Mouse (Mus musculus): ENCODE results near the gene Cux2. TPM values are rescaled to one million over a fixed set of nuclear protein-coding genes. Genes with fewer than 3 reads are reported as not detected.
A peak's percentile ranks its signal among the peaks of the same experiment; 100 is the strongest.

Cux2 gene
- total RNA-seq, 2 experiments from 2014 or later, result 24.8 to 27.0 TPM

- intact Hi-C loops (cut with DNase I), result no loop called here
- no peak for DNase-seq
These were observed 23.1 kb downstream of the Cux2 start for GRCm38 (mm10) chr5:122026771-122027170.

DNA sequence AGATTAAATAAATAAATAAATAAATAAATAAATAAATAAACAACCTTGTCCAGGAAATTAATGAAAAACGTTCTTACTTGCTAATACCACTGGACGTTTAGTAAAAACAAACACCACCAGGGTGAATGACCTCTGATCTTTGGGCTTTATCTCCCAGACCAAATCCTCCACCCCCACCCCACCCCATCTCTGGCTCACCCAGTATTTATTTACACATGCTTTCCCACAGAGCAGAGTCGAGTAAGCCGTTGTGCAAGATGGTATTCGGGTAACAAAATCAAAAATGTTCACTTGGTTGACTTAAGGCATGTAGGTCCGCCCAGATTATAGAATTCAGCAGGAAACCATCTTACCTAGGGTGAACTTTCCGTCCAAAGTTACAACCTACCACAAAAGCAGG, 23.6 kb downstream of the Cux2 start:
- no peak for DNase-seq
- intact Hi-C loops (cut with DNase I), result no loop called here

DNA sequence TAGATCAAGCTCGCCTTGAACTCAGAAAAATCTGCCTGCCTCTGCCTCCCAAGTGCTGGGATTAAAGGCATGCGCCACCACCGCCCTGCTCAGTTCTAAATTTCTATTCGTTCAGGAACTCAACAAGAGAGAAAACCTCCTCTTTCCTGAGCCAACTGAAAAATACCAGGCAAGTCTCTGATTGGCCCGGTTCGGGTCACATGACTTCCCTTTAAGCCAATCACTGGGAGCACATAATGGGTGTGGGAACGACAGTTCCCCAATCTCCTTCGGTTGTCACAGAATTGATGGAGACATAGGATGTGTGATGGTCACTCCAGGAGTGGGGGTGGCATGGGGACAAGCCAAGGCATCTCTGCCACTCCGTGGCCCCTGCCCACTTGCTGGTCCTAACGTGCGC, 24.8 kb downstream of the Cux2 start:
- intact Hi-C loops (cut with DNase I), result no loop called here
- no peak for DNase-seq

DNA sequence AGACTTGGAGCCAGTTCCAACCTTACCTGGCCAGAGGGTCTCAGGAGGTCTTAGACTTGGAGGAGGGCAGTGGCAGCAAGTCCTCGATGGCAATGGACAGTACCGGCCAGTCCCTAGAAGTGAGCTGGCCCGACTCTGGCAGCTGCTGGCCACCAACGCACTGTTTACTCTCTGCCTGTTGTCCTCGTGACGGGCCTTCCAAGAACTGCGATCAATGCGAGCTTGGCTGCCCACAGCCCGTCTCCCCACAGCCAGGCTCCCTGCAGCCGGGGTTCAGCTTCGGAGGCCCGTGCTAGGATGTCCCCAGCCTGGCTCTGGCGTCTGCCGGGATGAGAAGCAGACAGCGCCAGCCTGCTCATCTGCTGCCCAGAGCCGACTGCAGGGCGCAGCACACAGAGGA, 30.6 kb downstream of the Cux2 start:
- intact Hi-C loops (cut with DNase I), result no loop called here
- DNase-seq, result no peak

GRCm38 (mm10) chr5:122017778-122018177, 32.1 kb downstream of the Cux2 start:
- intact Hi-C loops (cut with DNase I), result no loop called here
- no peak for DNase-seq

GRCm38 (mm10) chr5:122017269-122017668, 32.6 kb downstream of the Cux2 start:
- DNase-seq, result no peak
- intact Hi-C loops (cut with DNase I), result no loop called here

GRCm38 (mm10) chr5:122016744-122017143, 33.2 kb downstream of the Cux2 start:
- DNase-seq, result no peak
- intact Hi-C loops (cut with DNase I), result no loop called here

DNA sequence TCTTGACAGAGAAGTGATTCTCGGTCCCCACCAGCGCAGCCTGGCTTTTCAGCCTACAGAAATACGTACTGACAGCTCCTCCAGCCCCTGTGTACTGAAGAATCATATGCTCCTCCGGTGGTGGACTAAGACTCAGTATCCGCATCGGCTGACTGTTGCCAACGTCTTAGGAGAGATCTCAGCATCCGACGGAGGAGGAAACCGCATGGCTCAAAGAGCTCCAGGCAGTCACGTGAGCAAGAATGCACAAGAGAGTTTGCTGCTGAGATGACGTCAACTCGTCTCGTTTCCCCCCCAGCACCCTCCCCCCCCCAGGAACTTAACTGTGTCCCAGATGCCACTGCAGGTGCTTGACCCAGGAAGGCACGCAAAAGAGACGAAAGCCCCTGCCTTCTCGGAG, 34.8 kb downstream of the Cux2 start:
- intact Hi-C loops (cut with DNase I), result no loop called here
- no peak for DNase-seq

- intact Hi-C loops (cut with DNase I), result no loop called here
- DNase-seq, result no peak
These were observed 35.2 kb downstream of the Cux2 start for GRCm38 (mm10) chr5:122014671-122015070.

DNA sequence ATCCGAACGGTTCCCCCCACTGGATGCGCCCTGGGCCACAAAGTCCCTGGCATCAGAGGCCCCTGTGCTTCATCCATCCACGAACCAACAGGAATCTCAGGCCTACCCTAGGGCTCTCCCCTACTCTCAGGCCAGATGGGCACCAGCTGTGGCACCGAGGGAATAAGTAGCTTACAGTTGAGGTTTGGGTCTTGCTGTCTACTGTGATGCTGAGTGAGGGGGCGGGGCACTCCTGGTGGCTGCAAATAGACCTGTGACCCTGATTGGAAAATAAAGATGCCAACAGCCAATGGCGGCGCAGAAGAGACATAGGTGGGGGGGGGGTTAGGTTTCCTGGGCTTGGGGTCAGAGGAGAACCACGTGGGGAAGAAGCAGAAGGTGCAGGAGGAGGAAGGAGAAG, 38.6 kb downstream of the Cux2 start:
- intact Hi-C loops (cut with DNase I), result no loop called here
- no peak for DNase-seq

GRCm38 (mm10) chr5:122007946-122008441, 41.9 kb downstream of the Cux2 start:
- intact Hi-C loops (cut with DNase I), result no loop called here
- no peak for DNase-seq

- no peak for DNase-seq
- intact Hi-C loops (cut with DNase I), result loop anchor here (5.0 kb wide), 2 partner anchors 44 to 89 kb away; no protein-coding TSS in a partner anchor
These were observed 46.4 kb downstream of the Cux2 start for GRCm38 (mm10) chr5:122003460-122003859.

DNA sequence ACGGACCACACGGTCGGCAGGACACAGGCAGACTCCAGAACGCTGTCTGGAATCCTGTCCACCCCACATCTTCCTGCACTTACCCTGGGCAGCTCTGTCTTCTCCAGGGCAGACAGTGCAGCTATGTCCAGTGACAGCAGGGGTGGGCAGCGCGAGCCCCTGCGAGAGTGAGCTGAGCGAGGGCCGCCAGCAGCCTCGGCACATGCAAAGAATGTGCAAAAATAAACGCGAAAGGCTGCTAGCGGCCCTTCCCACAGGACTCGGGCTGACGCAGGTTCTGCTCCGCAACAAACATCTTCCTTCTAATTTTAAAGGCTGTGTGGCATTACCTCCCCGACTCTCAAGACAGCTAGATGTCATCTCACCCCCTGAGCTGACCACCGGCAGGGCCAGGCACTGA, 47.8 kb downstream of the Cux2 start:
- intact Hi-C loops (cut with DNase I), result loop anchor here (5.0 kb wide), 2 partner anchors 45 to 90 kb away; no protein-coding TSS in a partner anchor
- no peak for DNase-seq

DNA sequence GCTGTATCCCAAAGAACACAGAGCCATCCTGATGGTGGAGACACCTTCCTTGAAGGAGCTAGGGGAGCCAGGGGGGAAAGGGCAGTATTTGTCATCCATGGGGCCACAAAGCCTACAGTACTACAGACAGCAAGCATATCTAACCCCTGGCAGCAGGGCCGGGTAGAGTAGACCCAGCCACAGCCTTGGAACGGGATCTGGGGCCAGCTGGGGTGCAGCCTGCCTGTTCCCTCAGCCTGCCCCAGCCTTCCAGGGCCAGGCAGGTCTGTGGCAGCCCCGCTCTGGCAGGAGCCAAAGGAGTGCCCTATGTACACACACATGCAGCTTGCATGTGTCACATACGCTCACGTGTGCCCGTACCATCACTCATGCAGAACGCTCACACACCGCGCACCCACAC, 48.6 kb downstream of the Cux2 start:
- DNase-seq, result no peak
- intact Hi-C loops (cut with DNase I), result loop anchor here (5.0 kb wide), 2 partner anchors 46 to 91 kb away; no protein-coding TSS in a partner anchor

DNA sequence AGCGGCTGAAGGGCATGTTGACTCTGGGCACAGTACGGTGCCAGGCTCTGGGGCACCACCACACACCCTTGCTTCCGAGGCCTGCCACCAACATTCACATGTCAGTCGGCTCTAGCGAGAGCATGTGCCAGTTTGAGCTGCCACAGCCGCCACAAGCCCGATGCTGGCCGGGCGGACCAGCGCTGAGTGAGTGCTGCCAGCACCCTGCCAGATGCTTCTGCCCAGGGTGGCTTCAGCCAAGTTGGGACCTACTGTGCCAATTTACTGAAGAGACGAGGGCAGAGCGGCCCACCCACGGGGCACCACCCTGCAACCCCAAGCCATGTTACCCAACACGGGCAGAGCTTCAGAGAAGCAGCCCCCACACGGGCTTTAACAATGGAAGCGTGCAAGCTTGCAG, 49.5 kb downstream of the Cux2 start:
- peak; percentile 54 to 61 for DNase-seq
- intact Hi-C loops (cut with DNase I), result loop anchor here (5.0 kb wide), 2 partner anchors 47 to 92 kb away; no protein-coding TSS in a partner anchor

DNA sequence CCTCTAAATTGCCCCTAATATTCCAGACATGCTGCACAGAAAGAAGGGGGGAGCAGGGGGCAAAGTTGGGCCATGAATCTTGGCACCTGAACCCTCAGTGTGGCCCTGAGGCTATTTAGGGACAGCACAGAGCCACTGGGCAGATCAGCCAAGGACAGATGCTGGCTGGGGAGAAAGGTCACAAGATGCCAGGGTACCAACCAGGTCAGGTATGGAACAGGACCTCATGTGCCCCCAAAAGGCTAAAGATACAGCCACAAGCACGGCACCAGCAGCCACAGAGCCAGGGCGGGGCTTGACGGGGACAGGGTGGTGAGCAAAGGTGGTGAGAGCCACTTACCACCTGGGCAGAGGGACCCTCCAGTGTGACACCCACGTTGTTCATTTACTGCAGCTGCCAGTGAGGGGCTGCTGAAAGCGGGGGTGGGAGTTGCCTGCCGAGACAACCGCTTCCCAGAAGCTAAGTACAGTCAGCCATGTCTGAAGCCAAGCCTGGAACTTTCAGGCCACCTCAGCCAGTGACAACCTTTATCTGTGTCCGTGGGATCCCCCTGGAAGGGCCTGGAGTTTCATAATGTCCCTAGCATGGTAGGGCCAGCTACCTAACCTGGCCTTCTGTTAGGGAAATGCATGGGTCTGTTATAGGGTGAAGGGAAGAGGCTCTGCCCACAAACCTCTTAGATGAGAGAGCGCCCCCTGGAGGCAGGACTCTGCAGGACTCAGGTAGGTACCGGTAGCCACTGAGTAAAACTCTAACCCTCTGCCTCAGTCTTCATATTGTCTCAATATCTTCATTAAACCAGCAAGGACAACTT, 50.7 kb downstream of the Cux2 start:
- intact Hi-C loops (cut with DNase I), result loop anchor here (1.0 kb wide), 2 partner anchors 53 to 127 kb away; no protein-coding TSS in a partner anchor

DNA sequence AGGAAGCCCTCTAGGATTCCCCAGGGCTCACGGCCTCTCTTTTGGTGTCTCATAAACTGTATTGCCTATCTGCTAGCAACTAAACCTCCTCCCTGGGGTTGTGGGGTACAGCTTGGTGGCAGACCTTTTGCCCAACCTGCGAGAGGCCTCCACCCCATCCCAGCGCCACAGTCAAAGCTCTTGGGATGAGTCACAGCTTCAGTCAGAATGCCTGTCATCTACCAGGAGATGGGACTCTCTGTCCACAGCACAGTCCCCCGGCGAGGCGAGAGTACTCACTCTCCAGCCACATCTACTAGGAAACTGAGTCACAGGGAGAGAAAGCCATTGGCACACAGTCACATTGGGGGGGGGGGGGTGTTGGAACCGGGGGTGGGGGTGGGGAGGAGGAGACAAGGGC, 51.6 kb downstream of the Cux2 start:
- intact Hi-C loops (cut with DNase I), result no loop called here
- no peak for DNase-seq

More for the DNA sequence above, 50.7 kb downstream of the Cux2 start:
- peak; percentile 80 to 85 for DNase-seq

DNA sequence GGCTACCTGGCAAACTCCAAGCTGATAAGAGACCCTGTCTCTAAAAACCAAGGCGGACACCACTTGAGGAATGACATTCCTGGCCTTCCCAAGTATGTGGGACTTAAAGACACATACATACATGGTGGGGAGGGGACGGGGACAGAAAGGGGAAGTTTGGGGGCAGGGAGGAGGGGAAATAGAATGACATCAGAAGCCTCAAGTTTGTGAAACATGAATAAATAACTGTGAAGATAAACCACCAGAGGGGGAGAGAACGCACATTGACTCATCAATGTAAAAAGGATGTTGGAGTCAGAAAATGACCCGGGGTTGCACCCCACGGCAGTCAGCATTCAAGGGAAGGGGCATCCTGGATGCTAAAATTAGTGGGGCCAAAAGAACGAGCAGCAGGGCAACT, 53.2 kb downstream of the Cux2 start:
- DNase-seq, result no peak
- intact Hi-C loops (cut with DNase I), result no loop called here

DNA sequence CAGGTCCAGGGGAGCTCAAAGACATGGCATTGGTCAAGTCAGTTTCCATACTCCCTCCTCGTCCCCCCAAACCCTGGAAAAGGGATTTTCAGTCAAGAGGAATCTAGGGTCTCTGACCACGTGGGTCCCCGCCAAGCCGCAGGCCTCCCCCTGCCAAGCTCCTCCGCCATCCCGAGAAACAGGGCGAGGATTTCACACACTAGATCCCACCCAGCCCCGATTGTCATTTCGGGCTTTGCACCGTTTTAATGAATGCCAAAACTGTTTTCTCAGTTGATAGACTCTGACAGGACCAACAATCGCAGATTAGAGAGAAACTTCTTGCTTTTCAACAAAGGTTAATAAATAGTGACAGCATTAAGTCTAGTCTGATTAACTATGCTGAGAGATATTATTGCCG, 55.1 kb downstream of the Cux2 start:
- intact Hi-C loops (cut with DNase I), result no loop called here
- no peak for DNase-seq

DNA sequence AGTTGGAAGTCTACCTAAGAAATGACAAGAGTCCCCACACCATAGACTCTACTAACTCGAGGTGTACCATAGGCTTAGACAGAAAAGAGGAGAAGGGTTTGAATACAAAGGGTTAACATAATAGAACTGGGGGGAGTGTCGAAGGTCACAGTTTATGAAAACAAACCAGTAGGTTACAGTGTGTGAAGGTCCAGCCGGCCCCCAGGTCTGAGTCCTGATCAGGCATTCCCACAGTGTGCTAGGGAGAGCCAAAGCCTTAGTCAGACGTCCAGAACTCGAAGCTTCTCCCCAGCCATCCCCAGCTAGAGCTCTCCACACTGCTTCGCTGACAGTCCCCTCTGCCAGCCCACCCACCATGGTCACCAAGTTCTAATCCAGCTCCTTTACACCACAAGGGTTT, 58.0 kb downstream of the Cux2 start:
- DNase-seq, result no peak
- intact Hi-C loops (cut with DNase I), result no loop called here

GRCm38 (mm10) chr5:121985855-121986254, 64.0 kb downstream of the Cux2 start:
- no peak for DNase-seq
- intact Hi-C loops (cut with DNase I), result no loop called here

DNA sequence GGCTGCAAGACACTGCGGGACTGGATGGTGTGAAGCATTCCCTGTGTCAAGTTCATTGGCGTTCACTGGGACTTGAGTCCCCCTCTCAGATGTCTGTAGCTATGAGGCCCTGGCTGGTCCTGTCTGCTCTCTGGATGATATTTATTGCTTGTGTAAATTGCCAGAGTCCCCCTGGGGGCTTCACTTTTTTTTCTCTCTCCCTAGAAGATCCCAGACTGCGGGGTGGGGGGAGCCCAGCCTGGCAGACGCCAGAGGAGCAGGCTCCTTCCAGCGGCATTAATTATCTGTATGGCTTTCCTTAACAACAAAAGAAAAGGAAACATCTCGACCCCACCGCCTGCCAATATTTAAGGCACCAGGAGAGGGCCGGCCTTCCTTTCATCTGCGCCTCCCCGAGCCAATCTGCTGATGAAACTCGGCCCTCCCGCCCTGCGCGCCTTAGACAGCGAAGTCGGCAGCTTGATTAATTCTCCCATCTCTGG, 68.2 kb downstream of the Cux2 start:
- no peak for DNase-seq

More for the DNA sequence above, 68.2 kb downstream of the Cux2 start:
- intact Hi-C loops (cut with DNase I), result no loop called here

Measured in heart, postnatal 14 days (tissue).